Mouse (Mus musculus) liver, postnatal 0 days (tissue): ENCODE results near the gene H2-T3.

Experiments used
- CTCF ChIP-seq: sonication (generic); IDR thresholded peaks from 2 replicates; pipeline ENCODE4 v1.5.1; 2016; ENCODE audit warnings: antibody characterized with exemption, low read depth
- EP300 ChIP-seq: IDR thresholded peaks from 2 replicates; pipeline ENCODE4 v1.6.1; 2016; ENCODE audit warnings: antibody characterized with exemption, low read depth, mild to moderate bottlenecking

DNA sequence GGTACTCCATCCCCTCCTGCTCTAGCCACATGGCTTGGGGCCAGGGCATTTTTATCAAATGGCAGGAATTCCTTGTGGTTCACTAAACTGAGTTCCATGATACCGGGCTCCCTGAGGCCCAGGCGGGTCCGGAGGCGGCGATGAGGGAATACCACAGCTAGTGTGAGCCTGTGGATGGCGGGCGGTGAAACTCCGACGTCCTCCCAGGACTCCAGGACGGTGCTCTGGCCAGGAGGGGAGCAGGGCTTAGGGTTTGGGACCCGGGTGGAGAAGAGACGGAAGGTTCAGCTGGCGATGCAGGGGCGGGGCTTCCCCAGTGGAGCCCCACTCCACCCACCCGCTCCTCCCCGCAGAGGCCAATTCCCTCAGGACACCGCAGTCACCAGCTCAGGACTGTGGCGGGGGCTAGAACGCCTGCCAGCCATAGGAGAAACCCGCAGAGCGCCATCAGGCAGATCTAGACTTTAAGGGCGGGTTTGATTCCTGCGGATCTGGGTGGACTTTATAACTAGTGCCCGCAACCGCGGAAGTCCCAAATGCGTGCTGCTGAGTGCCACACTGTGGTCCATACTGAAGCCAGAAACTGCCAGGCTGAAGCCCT, 47.3 kb upstream of the H2-T3 start:
- no peak for TF ChIP-seq CTCF
- no peak for TF ChIP-seq EP300
